Mouse (Mus musculus): ENCODE measurements around the gene Trip6. TPM values are rescaled to one million over a fixed set of nuclear protein-coding genes. Genes with fewer than 3 reads are reported as not detected.

Trip6 gene
- total and polyA plus RNA-seq, 2 experiments from 2014 or later, result 10.9 to 17.5 TPM

DNA sequence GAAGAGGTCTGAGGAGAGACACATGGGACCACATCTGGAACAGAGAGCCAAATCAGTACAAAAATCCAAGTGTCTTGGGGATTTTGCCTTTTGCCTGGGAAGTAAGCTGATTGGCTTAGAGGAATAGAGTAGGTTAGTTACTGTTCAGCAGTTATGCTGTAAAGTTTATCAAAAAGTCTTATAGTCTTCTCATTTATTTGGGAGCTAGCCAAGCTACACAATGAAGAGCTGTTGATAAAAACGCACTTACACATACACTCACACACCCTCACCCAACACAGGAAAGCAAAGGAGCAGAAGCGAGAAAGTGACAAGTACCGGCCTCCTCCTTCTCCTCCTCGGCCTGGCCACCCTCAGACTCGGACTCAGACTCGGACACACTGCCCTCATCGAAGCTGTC lies 15.0 kb downstream of the Trip6 start:
- H3K4me3 ChIP-seq (ENCODE audit: low read depth, low read length), result no peak overlapping the region
- H3K9me3 ChIP-seq (ENCODE audit: low read length), result no peaks in the 10 kb centered on the region
- no peak overlapping the region for H3K4me2 ChIP-seq (ENCODE audit: low read depth, low read length, poor library complexity, severe bottlenecking)
- WGBS, result 74% methylated on average over 7 of the region's 7 CpGs
- H3K4me1 ChIP-seq (ENCODE audit: insufficient read depth, low read length), result peaks cover 5% of the 10 kb centered on the region
- H3K27me3 ChIP-seq (ENCODE audit: insufficient read depth, low read length), result no peaks in the 10 kb centered on the region
- TF ChIP-seq CTCF (IDR thresholded peaks at IDR 0.05), result no peak
- H3K27ac ChIP-seq (ENCODE audit: low read depth, low read length), result no peak overlapping the region
- ATAC-seq (ENCODE audit: low FRiP score) (no peak), DNase-seq (ENCODE audit: low spot score) (no peak)
- peaks cover 76% of the 10 kb centered on the region for H3K36me3 ChIP-seq (ENCODE audit: insufficient read depth, low read length)
- no peak overlapping the region for H3K9ac ChIP-seq (replicated peaks; ENCODE audit: low read length, poor library complexity, severe bottlenecking)

GRCm38 (mm10) chr5:137297126-137297525 lies 17.1 kb downstream of the Trip6 start:
- Histone ChIP-seq H3K4me3 (ENCODE audit: low read depth, low read length) (no peak overlapping the region), H3K36me3 (ENCODE audit: insufficient read depth, low read length) (peaks cover 65% of the 10 kb centered on the region), H3K4me2 (ENCODE audit: low read depth, low read length, poor library complexity, severe bottlenecking) (no peak overlapping the region), H3K4me1 (ENCODE audit: insufficient read depth, low read length) (peaks cover 5% of the 10 kb centered on the region), H3K27me3 (ENCODE audit: insufficient read depth, low read length) (no peaks in the 10 kb centered on the region), H3K27ac (ENCODE audit: low read depth, low read length) (no peak overlapping the region), H3K9me3 (ENCODE audit: low read length) (no peaks in the 10 kb centered on the region), H3K9ac (replicated peaks; ENCODE audit: low read length, poor library complexity, severe bottlenecking) (no peak overlapping the region)
- TF ChIP-seq CTCF (IDR thresholded peaks at IDR 0.05), result no peak
- WGBS, result 93% methylated on average over 14 of the region's 14 CpGs
- ATAC-seq (ENCODE audit: low FRiP score), result no peak
- DNase-seq (ENCODE audit: low spot score), result no peak

DNA sequence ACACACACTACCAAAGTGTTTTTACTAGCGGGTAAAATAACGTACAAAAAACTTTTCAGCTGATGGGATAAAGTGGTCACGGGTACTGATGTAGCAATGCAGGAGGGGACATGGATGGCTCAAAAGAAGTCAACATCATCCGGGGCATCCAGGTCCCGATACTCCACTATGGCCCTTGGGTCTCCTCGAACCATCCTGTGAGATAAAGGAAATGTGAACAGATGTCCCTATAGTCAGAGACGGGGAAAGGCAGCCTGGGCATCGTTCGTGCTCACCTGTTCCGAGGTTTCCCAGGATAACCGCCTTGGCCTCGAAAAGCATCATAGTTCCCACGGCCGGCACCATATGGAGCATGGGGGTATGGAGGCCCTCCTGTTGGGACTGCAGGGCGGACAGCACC lies 18.5 kb downstream of the Trip6 start:
- DNase-seq (ENCODE audit: low spot score), result no peak
- Histone ChIP-seq H3K27me3 (ENCODE audit: insufficient read depth, low read length) (no peaks in the 10 kb centered on the region), H3K9me3 (ENCODE audit: low read length) (no peaks in the 10 kb centered on the region), H3K27ac (ENCODE audit: low read depth, low read length) (no peak overlapping the region), H3K4me1 (ENCODE audit: insufficient read depth, low read length) (peaks cover 7% of the 10 kb centered on the region), H3K4me2 (ENCODE audit: low read depth, low read length, poor library complexity, severe bottlenecking) (no peak overlapping the region), H3K36me3 (ENCODE audit: insufficient read depth, low read length) (peaks cover 51% of the 10 kb centered on the region), H3K4me3 (ENCODE audit: low read depth, low read length) (no peak overlapping the region), H3K9ac (replicated peaks; ENCODE audit: low read length, poor library complexity, severe bottlenecking) (no peak overlapping the region)
- WGBS, result 90% methylated on average over 15 of the region's 15 CpGs
- no peak for TF ChIP-seq CTCF (IDR thresholded peaks at IDR 0.05)
- no peak for ATAC-seq (ENCODE audit: low FRiP score)

- Histone ChIP-seq H3K36me3 (ENCODE audit: insufficient read depth, low read length) (peaks cover 47% of the 10 kb centered on the region), H3K9me3 (ENCODE audit: low read length) (no peaks in the 10 kb centered on the region), H3K27me3 (ENCODE audit: insufficient read depth, low read length) (no peaks in the 10 kb centered on the region), H3K9ac (replicated peaks; ENCODE audit: low read length, poor library complexity, severe bottlenecking) (peak overlapping the region; percentile 84), H3K4me2 (ENCODE audit: low read depth, low read length, poor library complexity, severe bottlenecking) (peak overlapping the region; percentile 96), H3K4me1 (ENCODE audit: insufficient read depth, low read length) (peaks cover 9% of the 10 kb centered on the region), H3K27ac (ENCODE audit: low read depth, low read length) (peak overlapping the region; percentile 81; the same call in 1 of the 2 replicates), H3K4me3 (ENCODE audit: low read depth, low read length) (peak overlapping the region; percentile 42; the same call in 1 of the 2 replicates)
- no peak for TF ChIP-seq CTCF (IDR thresholded peaks at IDR 0.05)
- 81% methylated on average over 9 of the region's 9 CpGs for WGBS
- DNase-seq (ENCODE audit: low spot score) (no peak), ATAC-seq (ENCODE audit: low FRiP score) (no peak)
Observed at GRCm38 (mm10) chr5:137295296-137295695, 18.9 kb downstream of the Trip6 start.

DNA sequence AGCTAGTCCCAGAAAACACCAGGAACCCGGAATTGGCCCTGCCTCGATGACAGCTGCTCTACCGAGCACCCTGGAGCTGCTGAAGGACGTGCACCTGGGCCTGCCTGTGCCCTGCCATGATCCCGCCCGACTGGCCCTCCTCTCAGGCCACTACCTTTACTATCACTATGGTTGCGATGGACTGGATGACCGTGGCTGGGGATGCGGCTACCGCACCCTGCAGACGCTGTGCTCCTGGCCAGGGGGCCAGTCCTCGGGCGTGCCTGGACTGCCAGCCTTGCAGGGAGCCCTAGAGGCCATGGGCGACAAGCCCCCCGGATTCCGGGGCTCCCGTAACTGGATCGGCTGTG lies 19.5 kb downstream of the Trip6 start:
- 0 out of 2 replicates have a peak, but pooled peaks cover 3% of the 10 kb centered on the region for H3K27me3 ChIP-seq (ENCODE audit: insufficient read depth, low read length)
- H3K27ac ChIP-seq (ENCODE audit: low read depth, low read length), result peak overlapping the region; percentile 81
- H3K36me3 ChIP-seq (ENCODE audit: insufficient read depth, low read length), result peaks cover 41% of the 10 kb centered on the region
- no peak; the same call in 1 of the 2 replicates for ATAC-seq (ENCODE audit: low FRiP score)
- no peak for TF ChIP-seq CTCF (IDR thresholded peaks at IDR 0.05)
- H3K4me2 ChIP-seq (ENCODE audit: low read depth, low read length, poor library complexity, severe bottlenecking), result peak overlapping the region; percentile 96
- peaks cover 9% of the 10 kb centered on the region for H3K4me1 ChIP-seq (ENCODE audit: insufficient read depth, low read length)
- no peaks in the 10 kb centered on the region for H3K9me3 ChIP-seq (ENCODE audit: low read length)
- peak overlapping the region; percentile 42 for H3K4me3 ChIP-seq (ENCODE audit: low read depth, low read length)
- 7% methylated on average over 18 of the region's 18 CpGs for WGBS
- DNase-seq (ENCODE audit: low spot score), result no peak
- peak overlapping the region; percentile 84 for H3K9ac ChIP-seq (replicated peaks; ENCODE audit: low read length, poor library complexity, severe bottlenecking)

DNA sequence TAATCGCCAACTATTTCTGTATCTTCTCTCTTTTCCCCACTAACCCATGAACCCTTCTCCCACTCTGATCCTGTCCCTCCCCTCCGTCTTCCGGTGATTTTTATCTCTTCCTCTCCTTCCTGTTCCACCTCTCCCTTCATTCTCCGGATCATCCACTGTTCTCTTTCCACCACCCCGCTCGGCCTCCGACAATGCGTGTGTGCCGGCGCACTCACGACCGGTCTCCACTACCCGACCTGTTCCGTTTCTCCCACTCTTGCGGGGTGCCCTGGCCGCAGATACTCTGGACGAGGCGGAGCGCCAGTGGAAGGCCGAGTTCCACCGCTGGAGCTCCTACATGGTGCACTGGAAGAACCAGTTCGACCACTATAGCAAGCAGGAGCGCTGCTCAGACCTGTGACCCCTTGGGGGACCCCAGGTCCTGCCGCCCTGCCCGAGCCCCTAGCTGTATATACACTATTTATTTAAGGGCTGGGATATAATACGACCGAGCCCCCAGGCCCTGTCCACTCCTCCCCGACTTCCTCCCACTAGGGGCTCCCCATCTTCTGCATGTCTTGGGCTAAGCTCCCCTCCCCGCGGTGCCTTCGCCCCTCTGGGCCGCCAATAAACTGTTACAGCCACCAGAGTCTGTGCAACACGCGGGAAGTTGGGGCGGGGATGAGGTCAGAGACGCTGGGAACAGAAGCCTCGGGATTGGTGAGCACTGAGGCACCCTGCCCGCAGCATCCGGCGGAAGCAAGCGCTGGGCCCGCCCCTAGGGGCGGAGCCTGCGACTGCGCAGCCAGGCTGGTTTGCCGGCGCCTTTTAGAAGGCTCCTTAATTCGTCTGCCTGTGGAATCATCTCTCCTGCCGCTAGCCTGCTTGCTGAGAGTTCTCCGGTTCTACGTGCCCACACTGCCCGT lies 20.1 kb downstream of the Trip6 start, which contains the start of gene Ufsp1:
Ufsp1 (plus strand) TSS at position 791 of the 905 bp plus-strand sequence.
- Histone ChIP-seq H3K36me3 (ENCODE audit: insufficient read depth, low read length) (peaks cover 35% of the 10 kb centered on the region), H3K9me3 (ENCODE audit: low read length) (no peaks in the 10 kb centered on the region), H3K4me2 (ENCODE audit: low read depth, low read length, poor library complexity, severe bottlenecking) (peak within 1 kb of the TSS; percentile 96), H3K27me3 (ENCODE audit: insufficient read depth, low read length) (0 out of 2 replicates have a peak, but pooled peaks cover 3% of the 10 kb centered on the region), H3K4me3 (ENCODE audit: low read depth, low read length) (peak within 1 kb of the TSS; percentile 42), H3K27ac (ENCODE audit: low read depth, low read length) (peak within 1 kb of the TSS; percentile 84), H3K4me1 (ENCODE audit: insufficient read depth, low read length) (peaks cover 9% of the 10 kb centered on the region), H3K9ac (replicated peaks; ENCODE audit: low read length, poor library complexity, severe bottlenecking) (peak within 1 kb of the TSS; percentile 84)
- peak; percentile 98 for DNase-seq (ENCODE audit: low spot score)
- peak; percentile 47 for TF ChIP-seq CTCF (IDR thresholded peaks at IDR 0.05)
- WGBS, result under 1% methylated on average over 52 of the region's 52 CpGs
- peak; percentile 94 for ATAC-seq (ENCODE audit: low FRiP score)

Measured in midbrain, postnatal 0 days (tissue).